Mouse (Mus musculus): ENCODE results near the gene Gdf10.

Gdf10 gene

DNA sequence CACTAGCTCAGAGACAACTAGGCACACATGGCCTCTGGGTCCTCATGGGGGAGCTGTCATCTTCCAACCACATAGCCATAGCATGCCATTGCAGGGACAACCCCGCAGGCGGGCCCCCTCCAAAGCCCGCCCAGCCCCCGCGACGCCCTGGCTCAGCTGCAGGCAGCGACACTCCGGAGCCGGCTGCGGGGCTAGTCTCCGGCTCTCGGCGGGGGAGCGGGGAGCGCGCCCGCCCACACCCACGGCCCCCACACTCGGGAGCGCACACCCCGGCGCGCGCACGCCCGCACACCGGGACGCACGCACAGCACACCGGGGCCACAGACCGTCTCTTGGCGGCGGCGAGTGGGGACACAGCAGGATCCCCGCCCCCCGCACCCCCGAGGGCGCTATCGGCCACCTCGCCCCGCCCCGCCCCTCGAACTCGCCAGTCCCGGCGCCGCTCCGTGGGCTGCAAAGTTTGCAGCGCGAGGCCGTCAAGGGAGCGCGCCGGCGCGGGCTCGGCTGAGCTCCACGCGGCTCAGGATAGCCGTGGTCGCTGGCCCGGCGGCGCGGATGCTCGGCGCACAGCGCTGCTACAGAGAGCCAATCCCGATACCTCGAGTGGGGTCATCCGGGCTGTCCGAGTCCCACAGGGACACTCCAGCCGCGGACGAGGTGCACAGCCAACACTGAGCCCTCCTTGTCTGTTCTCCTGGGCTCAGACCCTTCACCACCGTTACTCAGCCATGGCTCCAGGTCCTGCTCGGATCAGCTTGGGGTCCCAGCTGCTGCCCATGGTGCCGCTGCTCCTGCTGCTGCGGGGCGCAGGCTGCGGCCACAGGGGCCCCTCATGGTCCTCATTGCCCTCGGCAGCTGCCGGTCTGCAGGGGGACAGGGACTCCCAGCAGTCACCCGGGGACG, at the start of gene Gdf10:
Gene Gdf10, plus strand, starts transcription at position 420 of the 903 bp plus-strand sequence.
- no peak for DNase-seq (ENCODE audit: low spot score in 2 of 2)

DNA sequence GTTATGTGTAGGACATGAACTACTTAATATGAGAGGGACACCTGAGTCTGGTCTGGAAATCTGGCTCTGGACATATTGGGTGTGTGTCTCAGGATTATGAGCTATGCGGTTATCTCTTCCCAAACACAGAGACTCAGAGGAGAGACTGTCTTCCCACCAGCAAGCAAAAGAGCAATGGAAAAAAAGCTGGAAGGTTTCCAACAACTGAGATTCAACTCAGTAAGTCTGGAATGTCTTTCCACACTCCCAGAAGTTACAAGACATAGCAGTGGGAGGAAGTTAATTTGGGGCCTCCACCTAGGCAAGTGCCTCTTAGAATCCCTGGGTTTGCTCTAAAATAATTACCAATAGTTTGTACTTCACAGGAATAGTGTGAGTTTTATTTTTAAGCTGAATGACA, 44.6 kb upstream of the Gdf10 start:
- DNase-seq (ENCODE audit: low spot score in 2 of 2): no peak

DNA sequence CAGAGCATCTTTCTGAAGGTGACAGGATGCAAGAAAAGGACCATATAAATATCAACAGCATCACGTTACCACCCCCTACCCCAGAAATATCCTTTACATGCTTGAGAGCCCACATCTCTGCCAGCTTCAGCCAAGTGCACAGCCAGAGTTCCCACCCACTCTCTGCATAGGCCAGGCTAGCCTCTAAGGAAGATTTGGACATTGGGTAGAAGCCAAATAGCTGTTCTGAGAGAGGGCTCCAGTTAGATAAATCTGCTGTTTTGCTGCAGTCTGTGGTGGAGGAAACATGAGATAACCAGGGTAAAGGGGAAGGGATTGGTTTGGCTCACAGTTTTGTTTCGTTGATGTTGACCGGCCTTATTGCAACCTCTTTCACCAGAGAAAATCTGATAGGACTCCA, 43.2 kb upstream of the Gdf10 start:
- DNase-seq (ENCODE audit: low spot score in 2 of 2): no peak

DNA sequence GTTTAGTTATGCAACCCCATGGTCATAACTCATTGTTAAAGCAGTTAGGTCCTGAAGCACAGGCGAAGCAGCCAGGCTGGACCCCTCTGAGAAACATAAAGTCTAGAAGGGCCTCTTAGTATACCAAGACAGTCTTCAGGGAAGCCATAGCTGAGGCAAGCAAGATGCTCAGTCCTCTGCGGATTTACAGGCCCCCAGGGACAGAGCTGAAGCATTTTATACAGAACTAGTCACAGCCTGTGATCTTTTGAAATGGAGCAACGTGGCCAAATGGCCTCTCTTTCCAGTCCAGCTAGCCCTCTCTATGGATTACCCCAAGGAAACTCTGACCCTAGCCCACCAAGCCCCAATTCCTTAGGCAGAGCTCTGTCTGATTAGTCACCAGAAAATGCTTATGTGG, 41.9 kb upstream of the Gdf10 start:
- DNase-seq (ENCODE audit: low spot score in 2 of 2): no peak

DNA sequence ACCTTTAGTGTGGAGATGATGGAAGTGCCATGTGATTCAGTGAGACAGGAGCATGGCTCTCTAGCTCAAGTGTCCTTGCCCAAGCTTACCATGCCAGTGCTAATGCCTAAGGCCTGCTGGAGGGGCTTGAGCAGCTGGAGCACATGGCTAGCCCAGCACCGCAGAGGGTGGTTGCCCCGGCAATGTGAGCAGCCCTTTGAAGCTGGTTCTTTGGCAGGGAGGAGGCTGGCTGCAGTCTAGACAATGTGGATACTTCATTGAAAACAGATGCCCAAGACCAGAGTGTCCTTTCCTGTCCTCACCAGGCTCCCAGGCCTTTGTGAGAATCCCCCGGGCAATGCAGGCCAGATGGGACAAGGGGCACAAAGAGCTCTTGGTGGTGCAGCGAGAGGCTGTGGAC, 40.3 kb upstream of the Gdf10 start:
- DNase-seq (ENCODE audit: low spot score in 2 of 2): no peak

DNA sequence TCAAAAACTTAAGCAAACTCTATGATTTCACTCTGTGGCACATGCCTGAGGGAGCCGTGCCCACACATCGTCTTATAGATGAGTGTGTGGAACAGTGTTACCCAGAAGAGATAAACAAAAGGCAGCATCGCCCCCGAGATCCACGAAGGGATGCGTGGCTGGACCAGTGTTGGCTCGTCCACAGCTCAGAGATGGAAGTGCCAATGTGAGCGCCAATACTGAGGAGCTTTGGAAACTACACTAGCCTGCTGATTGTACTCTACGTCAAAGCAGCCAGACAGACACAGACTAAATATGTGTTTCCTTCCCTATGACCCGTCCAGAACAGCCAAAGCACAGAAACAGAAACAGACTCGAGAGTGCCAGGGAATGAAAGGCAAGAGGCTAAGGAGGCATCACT, 37.9 kb upstream of the Gdf10 start:
- DNase-seq (ENCODE audit: low spot score in 2 of 2): no peak

DNA sequence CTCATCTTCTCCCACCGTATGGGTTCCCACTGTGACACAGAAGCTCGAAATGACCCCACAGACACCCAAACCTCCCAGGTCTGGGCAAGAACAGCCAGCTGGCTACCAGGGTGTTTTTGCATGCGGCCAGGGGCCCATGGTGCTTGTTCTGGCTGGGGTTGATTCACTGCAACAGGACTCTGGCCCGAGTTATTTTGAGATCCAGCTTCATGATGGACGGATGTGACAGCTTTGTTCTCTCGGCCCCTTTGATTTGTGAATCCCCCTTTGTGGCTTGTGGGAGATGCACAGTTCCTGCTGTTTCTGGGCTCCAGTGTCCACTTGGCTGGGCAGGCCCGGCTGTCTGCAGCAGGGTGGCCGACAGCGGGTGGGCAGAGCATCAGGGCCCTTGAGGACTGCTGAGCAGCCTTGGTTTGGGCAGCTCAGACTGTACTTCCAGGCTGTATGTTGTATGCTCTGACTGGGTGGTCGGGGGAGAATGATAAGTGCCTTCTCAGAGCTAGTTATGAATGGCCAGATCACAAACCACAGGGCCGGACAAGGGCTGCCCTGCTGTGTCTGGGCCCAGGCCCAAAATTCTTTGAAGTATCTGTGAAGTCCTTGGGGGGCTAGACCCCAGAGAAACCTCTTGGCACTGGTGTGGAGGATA, 34.9 kb upstream of the Gdf10 start:
- DNase-seq (ENCODE audit: low spot score in 2 of 2): no peak

DNA sequence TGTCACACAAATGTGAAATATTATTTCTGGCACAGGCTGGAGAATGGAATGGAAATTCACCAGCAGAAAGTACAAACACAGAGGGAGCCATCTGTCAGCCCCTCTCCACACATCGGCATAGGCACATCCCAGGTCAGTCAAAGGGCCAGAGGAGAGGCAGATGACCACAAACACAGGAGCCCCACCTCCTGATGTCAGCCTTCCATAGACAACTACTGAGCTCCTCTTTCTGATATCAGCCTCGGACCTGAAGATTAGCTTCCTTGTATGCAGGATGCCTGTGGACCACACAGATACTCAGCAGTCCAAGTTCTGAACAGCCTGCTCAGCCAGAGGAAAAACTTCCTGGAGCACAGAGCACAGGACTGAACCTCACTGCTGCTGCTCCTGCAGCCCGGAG, 33.4 kb upstream of the Gdf10 start:
- no peak for DNase-seq (ENCODE audit: low spot score in 2 of 2)

DNA sequence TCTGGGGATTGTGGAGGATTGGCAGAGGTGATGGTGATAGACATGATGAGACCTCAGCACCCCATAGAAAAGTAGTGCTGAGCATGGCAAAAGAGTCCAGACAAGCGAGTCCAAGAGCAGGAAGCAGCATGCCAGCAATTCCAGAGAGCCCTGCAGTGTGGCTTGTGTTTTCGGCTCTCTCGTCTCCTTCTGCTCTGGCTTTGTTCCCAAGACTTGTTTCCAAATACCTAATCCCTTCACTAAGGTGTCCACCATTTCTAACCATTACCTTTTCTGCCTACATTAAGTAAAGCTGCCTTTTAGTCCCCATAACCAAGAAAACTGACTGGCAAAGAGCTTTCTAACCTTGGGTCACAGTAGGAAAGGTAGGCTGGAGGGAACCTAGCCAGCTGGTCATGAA, 31.9 kb upstream of the Gdf10 start:
- no peak for DNase-seq (ENCODE audit: low spot score in 2 of 2)

DNA sequence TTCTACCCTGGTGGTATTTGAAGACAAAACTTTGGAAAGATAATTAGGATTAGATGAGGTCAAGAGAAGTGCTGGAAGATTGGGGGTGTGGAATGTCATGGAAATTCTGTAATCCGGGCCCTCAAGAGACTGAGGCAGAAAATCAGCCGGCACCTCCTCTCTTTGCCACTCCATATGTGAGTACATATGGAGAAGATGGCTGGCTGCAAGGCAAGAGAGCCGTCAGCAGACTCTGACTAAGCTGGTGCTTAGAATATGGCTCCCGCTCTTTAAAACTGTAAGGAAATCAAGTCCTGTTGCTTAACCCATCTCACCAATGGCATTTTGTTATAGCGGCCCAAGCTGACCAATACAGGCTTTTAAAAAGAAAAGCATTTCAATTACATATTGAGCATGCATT, 27.6 kb upstream of the Gdf10 start:
- DNase-seq (ENCODE audit: low spot score in 2 of 2): no peak

DNA sequence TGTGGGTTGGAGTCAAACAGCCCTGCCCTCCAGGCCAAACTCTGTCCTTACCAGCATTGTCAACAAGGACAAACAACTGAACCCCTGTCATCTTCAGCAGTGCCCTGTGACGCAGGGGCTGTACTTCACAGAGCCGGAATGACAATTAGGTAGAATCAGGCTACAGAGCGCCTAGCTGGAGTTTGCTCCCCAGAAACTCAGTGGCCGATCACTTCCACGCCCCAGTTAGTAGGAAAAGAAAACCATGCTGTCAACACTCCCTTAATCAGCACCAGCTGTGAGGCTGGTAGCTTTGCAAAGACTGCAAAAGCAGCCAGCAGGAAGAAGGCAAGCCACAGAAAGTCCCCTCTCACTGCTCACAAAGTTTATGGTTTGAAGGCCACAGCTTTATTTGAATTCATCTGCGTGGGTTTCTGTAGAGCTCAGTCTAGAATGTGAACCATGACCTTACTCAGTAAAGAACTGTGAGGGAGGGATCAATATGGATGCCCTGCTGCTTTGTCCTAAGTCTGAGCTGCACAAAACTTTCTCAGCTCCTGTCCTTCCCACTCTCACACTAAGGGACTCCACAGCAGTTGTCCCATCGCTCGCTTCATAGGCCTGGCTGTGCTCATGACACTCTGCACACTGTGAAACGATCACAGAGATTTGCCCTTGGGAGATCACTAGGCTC, 26.6 kb upstream of the Gdf10 start:
- no peak for DNase-seq (ENCODE audit: low spot score in 2 of 2)

DNA sequence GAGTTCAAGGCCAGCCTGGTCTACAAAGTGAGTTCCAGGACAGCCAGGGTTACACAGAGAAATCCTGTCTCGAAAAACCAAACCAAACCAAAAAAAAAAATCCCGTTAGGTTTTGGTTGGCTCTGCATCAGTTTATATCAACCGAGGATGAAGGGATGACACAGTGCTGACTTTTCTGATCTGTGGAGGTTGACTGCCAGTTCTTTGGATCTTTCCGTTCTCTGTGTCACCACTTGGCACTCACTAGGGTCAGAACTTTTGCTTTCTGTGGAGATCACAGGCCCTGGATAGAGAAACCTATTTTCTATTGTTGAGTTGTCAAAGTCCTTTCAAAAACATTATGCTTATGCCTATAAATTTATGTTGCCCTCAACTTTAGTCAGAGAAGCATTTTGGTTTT, 20.6 kb upstream of the Gdf10 start:
- no peak for DNase-seq (ENCODE audit: low spot score in 2 of 2)

DNA sequence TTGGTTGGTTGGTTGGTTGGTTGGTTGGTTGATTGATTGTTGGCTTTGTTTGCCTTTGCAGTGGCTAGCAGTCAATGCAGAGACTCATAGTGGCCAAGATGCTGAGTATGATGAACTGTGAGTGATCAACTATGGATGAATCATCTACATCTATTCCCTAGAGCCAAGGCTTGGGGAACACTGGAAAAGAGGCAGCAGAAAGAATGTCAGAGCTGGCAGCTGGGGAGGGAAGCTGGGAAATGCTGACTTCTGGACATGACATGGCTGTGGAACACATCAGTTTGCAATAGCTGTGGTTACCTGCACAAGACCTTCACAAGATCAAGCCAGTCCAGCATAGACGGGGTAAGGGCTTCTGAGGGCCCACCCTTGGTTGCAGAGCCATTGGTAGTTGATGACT, 20.2 kb upstream of the Gdf10 start:
- DNase-seq (ENCODE audit: low spot score in 2 of 2): no peak

DNA sequence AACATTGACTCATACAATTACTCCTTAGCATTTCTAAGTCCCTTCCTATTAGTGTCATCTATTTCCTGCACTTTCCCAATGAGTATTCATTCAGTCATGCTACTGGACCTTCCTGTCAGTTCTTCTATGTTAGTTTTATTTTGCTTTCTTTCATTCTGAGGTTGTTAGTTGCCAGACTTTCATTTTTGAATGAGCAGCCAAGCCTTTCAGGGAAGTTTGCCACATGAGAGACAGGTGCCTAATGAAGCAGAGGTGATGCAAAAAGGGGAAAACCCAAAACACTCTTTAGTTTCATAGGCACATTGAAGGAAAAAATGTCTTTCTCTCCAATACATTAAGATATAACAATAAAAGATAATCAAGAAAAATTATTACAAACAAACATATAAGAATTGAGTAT, 18.5 kb upstream of the Gdf10 start:
- DNase-seq (ENCODE audit: low spot score in 2 of 2): no peak

DNA sequence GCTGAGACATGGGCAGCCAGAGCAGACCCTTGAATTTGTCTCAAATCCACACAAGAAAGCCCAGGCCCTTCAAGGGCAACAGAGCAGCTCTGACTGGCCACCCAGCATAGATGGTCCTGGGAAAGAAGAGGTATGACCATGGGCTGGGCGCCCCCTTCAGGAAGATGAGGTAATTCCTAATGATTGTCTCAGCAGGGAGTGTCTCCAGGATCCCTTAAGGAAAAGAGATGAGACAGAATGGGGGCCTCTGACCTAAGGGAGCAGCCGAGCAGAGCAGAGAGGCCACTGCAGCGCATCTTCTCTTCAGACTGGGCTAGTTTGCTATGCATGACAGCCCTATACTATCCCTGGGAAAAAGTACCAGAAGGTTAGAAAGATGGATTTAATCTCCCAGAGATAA, 9.7 kb upstream of the Gdf10 start:
- no peak for DNase-seq (ENCODE audit: low spot score in 2 of 2)

DNA sequence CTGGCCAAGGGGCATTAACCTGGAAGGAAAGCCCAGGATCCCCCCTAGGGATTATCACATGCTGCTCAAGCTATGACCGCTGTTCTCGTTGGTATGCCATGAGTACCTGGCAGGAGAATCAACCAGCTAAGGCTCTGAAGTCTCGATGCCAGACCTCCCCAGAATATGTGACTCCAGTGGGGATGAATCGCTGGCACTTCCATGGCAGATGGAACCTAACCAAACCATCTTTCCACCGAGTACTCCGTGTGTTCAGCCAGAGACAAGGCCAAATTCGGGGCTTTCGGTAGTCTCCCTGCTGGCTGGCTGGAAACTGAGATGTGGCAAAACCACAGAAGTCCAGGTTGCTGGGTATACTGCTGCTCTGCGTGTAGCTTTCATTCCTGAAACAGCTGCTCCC, 9.2 kb upstream of the Gdf10 start:
- DNase-seq (ENCODE audit: low spot score in 2 of 2): no peak

DNA sequence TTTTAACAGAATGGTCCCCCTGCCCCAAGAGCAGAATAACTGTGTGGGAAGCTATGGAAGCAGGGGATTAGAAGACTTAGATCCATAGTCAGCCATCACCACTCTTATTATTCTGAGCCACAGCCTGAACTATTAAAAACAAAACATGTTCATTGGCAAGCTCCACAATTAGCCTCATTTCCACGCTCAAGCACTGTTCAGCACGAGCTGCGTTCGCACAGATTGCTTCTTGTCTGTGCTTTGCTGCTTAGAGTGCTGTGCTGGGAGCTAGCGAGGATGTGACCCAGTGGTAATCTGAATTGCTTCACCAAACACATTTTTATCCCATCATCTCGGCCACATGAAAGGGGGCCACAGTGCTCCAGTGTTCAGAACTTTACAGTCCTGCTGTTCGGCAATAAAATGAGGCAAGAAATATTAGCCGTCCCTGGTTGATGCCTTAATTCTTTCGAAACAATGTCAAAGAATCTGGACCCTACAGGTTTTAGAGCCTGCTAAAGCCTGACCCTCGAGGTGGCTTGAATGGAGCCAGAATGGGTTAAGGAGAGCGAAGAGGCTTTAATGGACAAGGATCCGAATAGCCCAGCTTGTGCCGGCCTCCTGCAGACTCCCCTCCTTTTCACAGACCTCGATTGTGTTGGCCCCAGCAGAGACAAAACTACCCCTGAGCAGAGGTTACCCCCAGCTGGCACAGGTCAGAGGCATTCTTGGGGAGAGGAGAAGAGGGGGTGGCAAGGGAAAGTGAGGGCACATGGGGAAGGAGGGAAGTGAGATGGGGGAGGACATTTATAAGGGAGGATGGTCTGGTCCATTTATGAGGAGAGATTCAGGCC, 2.4 kb upstream of the Gdf10 start:
- DNase-seq (ENCODE audit: low spot score in 2 of 2): no peak

DNA sequence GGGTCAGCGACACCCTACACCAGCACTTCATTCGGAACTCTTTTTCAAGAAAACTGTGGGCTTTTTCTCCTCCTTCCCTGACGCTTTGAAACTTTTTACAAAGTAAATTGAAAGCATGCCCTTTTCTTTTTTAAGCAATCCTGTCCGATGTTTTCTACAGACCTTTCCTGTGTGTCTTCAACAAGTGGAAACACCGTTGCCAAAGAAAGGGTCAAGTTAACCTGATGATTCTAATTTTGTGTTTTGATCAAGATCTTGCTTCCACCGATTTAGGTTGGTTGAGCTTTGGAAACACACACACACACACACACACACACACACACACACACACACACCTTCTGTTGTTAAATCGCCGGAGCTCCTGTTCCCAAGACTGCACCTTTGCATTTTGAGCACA, 618 bp upstream of the Gdf10 start:
- DNase-seq (ENCODE audit: low spot score in 2 of 2): no peak

DNA sequence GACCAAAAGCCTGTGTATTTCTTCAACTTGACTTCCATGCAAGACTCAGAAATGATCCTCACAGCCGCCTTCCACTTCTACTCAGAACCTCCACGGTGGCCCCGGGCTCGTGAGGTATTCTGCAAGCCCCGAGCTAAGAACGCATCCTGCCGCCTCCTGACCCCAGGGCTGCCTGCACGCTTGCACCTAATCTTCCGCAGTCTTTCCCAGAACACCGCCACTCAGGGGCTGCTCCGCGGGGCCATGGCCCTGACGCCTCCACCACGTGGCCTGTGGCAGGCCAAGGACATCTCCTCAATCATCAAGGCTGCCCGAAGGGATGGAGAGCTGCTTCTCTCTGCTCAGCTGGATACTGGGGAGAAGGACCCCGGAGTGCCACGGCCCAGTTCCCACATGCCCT, 8.5 kb downstream of the Gdf10 start:
- DNase-seq (ENCODE audit: low spot score in 2 of 2): no peak

DNA sequence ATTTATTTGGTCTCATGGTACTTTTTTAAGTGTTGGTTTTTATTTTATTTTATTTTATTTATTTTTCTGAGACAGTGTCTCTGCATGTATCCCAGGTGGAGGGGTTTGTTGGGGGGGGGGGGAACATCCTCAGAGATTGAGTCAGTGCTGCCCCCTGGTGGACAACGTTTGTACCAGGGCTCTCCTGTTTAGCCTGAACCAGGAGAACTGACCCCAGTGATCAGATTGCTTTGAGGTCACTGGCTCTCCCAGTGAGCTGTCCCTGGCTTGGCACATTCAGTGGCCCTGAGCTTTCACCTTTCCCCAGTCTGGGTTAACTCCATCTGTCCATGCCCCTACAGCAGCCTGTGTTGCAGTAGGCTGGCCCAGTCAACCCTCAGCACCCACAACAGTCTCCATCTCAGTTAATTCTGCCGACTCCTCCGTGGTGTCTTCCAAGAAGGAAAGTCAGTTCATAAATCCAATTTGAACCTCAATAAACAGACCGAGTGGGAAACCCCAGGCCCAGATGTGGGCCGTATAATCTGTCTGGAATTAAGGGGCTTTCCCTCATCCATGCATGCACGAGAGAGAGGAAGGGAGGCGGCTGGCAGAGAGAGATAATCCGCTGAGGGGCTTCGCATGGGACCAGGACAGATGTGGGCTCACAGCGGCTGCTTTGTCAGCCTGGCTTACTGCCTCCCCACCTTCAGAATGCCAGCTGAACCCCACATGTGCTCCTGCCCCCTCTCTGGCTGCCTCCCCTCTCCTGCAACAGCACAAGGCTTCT, 9.7 kb downstream of the Gdf10 start:
- no peak for DNase-seq (ENCODE audit: low spot score in 2 of 2)

DNA sequence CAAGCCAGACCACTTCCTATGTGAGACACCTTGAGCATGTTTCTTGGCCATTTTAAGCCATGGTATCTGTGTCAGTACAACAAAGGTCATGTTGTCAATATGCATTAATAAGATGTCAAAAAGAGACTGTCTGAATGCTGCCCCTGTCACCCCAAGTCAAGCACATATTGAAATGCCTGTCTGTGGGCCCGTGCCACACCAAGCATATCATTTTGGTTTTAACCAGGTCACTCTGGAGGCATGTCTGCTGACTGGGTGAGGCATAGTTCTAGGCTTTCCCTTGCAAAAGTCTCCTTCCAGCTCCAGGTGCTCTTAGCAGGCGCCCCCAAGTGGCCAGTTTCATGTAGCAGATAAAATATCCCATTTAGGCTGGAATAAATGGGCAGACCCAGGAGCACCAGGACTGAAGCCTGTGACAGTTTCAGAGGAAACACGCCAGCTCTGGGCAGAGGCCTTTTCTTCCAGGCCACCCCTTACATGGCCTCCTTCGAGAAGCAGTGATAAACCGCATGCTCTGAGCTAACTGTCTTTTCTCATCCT, 10.5 kb downstream of the Gdf10 start:
- DNase-seq (ENCODE audit: low spot score in 2 of 2): no peak
